Mouse (Mus musculus) liver, embryonic 13.5 days (tissue): ENCODE measurements around the gene Gm10799. TPM values are rescaled to one million over a fixed set of nuclear protein-coding genes. Genes with fewer than 3 reads are reported as not detected.
A peak's percentile ranks its signal among the peaks of the same experiment; 100 is the strongest.

Experiments used
- ATAC-seq: fragments of 200-750 bp; cut with Nextera tagmentation; 2 replicates; pipeline ENCODE4 v1.8.0; 2017; ENCODE audit warnings: low read depth, mild to moderate bottlenecking, moderate number of reproducible peaks, moderate library complexity
- DNase-seq: peaks from one replicate; pipeline ENCODE4 v3.0.0; 2022
- H3K27ac ChIP-seq: fragments of 300-500 bp; sonication (generic); 2 replicates; pipeline ENCODE4 v1.5.1; 2015; ENCODE audit warnings: moderate library complexity, mild to moderate bottlenecking, inconsistent platforms
- H3K27me3 ChIP-seq: fragments of 300-500 bp; sonication (generic); 2 replicates; pipeline ENCODE4 v1.6.1; 2015; ENCODE audit warnings: mild to moderate bottlenecking, inconsistent platforms
- H3K36me3 ChIP-seq: fragments of 300-500 bp; sonication (generic); 2 replicates; pipeline ENCODE4 v1.6.1; 2015; ENCODE audit warnings: mild to moderate bottlenecking, inconsistent platforms
- H3K4me1 ChIP-seq: fragments of 300-500 bp; sonication (generic); replicated peaks from 2 replicates; pipeline ENCODE4 v1.6.1; 2015; ENCODE audit warnings: inconsistent platforms
- H3K4me2 ChIP-seq: fragments of 300-500 bp; sonication (generic); 2 replicates; pipeline ENCODE4 v1.6.1; 2015; ENCODE audit warnings: inconsistent platforms, mild to moderate bottlenecking, moderate library complexity
- H3K4me3 ChIP-seq: fragments of 300-500 bp; sonication (generic); replicated peaks from 2 replicates; pipeline ENCODE4 v1.5.1; 2015; ENCODE audit warnings: mild to moderate bottlenecking, inconsistent platforms
- H3K9ac ChIP-seq: fragments of 300-500 bp; sonication (generic); 2 replicates; pipeline ENCODE4 v1.6.1; 2015; ENCODE audit warnings: mild to moderate bottlenecking, inconsistent platforms
- H3K9me3 ChIP-seq: fragments of 300-500 bp; sonication (generic); replicated peaks from 2 replicates; pipeline ENCODE4 v1.6.1; 2016; ENCODE audit warnings: inconsistent platforms
- whole genome bisulfite sequencing: fragments of 180-500 bp; shearing (Covaris S2); methylation state at CpG from one replicate; pipeline ENCODE4 v1.1.7; 2015; ENCODE audit not compliant: insufficient replicate concordance; 5-methylcytosine and 5-hydroxymethylcytosine counted together
- polyA plus RNA-seq: library from polyadenylated mRNA; unstranded; fragments of >200 nt; fragmentation: Nextera tagmentation; extraction: Ambion mirVana; gene quantifications from 2 replicates; pipeline ENCODE4 v1.2.1, GENCODE M21; 2015

Gm10799 gene
- polyA plus RNA-seq, 1 experiment from 2014 or later: not detected

- no peak overlapping the region for H3K4me2 ChIP-seq
- no peak for DNase-seq
- H3K27ac ChIP-seq: peak overlapping the region; percentile 20
- H3K27me3 ChIP-seq: no peaks in the 10 kb centered on the region
- H3K36me3 ChIP-seq: peaks cover 73% of the 10 kb centered on the region
- H3K4me3 ChIP-seq: no peak overlapping the region
- WGBS: 78% methylated on average over 5 of the region's 5 CpGs
- H3K4me1 ChIP-seq: peaks cover 37% of the 10 kb centered on the region
- no peak for ATAC-seq
- no peak overlapping the region for H3K9ac ChIP-seq
- no peaks in the 10 kb centered on the region for H3K9me3 ChIP-seq
These were observed 26.7 kb downstream of the Gm10799 start for GRCm38 (mm10) chr2:104041632-104042031.

DNA sequence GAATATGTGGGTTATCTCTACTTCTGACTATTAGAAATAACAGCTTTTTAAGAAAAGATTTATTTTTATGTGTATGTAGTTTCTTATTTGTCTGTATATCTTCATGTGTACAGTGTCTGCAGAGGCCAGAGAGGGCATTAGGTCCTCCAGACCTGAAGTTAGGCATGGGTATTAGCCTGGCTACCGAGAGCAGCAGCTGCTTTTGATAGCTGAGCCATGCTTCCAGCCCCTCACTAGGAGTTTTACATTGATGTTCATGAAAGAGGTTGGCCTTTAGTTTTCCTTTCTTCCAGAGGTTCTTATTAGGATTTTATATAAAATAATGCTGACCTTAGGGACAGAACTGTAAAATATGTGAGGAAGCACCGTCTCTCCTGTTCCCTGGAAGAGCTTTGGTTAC lies 30.1 kb downstream of the Gm10799 start:
- no peak overlapping the region for H3K4me3 ChIP-seq
- peaks cover 83% of the 10 kb centered on the region for H3K36me3 ChIP-seq
- H3K4me2 ChIP-seq: no peak overlapping the region
- DNase-seq (no peak), ATAC-seq (no peak)
- no peaks in the 10 kb centered on the region for H3K9me3 ChIP-seq
- no peaks in the 10 kb centered on the region for H3K27me3 ChIP-seq
- H3K4me1 ChIP-seq: peaks cover 33% of the 10 kb centered on the region
- no peak overlapping the region for H3K9ac ChIP-seq
- H3K27ac ChIP-seq: no peak overlapping the region
- WGBS: 79% methylated on average over 2 of the region's 2 CpGs

- no peak overlapping the region for H3K4me3 ChIP-seq
- no peaks in the 10 kb centered on the region for H3K27me3 ChIP-seq
- peaks cover 22% of the 10 kb centered on the region for H3K4me1 ChIP-seq
- ATAC-seq (no peak), DNase-seq (no peak)
- H3K9me3 ChIP-seq: no peaks in the 10 kb centered on the region
- H3K27ac ChIP-seq: peak overlapping the region; percentile 58
- H3K4me2 ChIP-seq: no peak overlapping the region
- no peak overlapping the region for H3K9ac ChIP-seq
- WGBS: 76% methylated on average over 3 of the region's 3 CpGs
- peaks cover 82% of the 10 kb centered on the region for H3K36me3 ChIP-seq
These were observed 32.0 kb downstream of the Gm10799 start for GRCm38 (mm10) chr2:104036316-104036715.

DNA sequence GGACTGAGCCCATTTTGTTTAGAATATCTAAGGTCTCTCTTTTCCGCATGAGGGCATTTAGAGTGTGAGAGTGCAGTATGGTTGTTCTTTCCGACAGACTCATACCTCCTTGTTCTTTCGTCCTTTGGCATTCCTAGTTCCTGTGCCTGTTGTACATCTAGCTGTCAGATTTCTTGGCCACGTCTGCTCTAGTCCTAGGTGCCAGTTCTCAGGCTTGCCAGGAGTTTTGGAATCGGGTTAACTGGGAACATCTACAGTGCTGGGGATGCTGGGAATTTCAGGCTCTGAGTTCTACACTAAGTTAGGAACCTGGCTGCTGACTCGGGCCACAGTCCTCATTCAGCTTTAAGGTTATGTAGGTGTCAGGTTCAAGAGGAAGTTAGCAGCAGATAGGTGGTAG lies 32.8 kb downstream of the Gm10799 start:
- no peak overlapping the region for H3K4me3 ChIP-seq
- DNase-seq (no peak), ATAC-seq (no peak)
- peak overlapping the region; percentile 58 for H3K27ac ChIP-seq
- H3K9ac ChIP-seq: no peak overlapping the region
- H3K4me1 ChIP-seq: peaks cover 20% of the 10 kb centered on the region
- 81% methylated on average over 6 of the region's 6 CpGs for WGBS
- H3K9me3 ChIP-seq: no peaks in the 10 kb centered on the region
- no peak overlapping the region for H3K4me2 ChIP-seq
- no peaks in the 10 kb centered on the region for H3K27me3 ChIP-seq
- H3K36me3 ChIP-seq: peaks cover 82% of the 10 kb centered on the region

- ATAC-seq: peak; percentile 63
- DNase-seq: peak; percentile 40
- peaks cover 80% of the 10 kb centered on the region for H3K36me3 ChIP-seq
- H3K27ac ChIP-seq: no peak overlapping the region
- 39% methylated on average over 3 of the region's 3 CpGs for WGBS
- H3K4me2 ChIP-seq: no peak overlapping the region
- H3K4me3 ChIP-seq: no peak overlapping the region
- peaks cover 22% of the 10 kb centered on the region for H3K4me1 ChIP-seq
- no peaks in the 10 kb centered on the region for H3K9me3 ChIP-seq
- no peaks in the 10 kb centered on the region for H3K27me3 ChIP-seq
- no peak overlapping the region for H3K9ac ChIP-seq
These were observed 33.4 kb downstream of the Gm10799 start for GRCm38 (mm10) chr2:104034832-104035472.

GRCm38 (mm10) chr2:104032056-104032455 lies 36.3 kb downstream of the Gm10799 start:
- Histone ChIP-seq H3K4me3 (no peak overlapping the region), H3K4me2 (no peak overlapping the region), H3K27ac (peak overlapping the region; percentile 34; the same call in 1 of the 2 replicates), H3K36me3 (peaks cover 56% of the 10 kb centered on the region), H3K4me1 (peaks cover 41% of the 10 kb centered on the region), H3K9me3 (no peaks in the 10 kb centered on the region), H3K27me3 (no peaks in the 10 kb centered on the region), H3K9ac (no peak overlapping the region; the same call in 1 of the 2 replicates)
- 90% methylated on average over 3 of the region's 3 CpGs for WGBS
- DNase-seq: no peak
- no peak for ATAC-seq

DNA sequence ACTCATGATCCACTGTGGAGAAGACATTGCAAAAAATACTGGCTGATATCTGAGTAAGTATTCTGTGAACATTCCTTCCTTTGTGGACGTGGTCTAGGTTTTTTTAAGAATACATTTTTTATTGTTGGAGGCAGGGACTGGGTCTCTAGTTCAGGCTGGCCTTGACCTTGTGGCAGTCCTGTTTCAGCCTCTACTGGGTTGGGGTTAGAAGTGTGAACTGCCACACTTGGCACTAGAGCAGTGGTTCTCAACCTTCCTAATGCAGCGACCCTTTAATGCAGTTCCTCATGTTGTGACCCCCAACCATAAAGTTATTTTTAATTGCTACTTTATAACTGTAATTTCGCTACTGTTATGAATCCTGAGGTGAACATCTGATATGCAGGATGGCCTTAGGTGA lies 38.0 kb downstream of the Gm10799 start:
- no peaks in the 10 kb centered on the region for H3K9me3 ChIP-seq
- H3K9ac ChIP-seq: peak overlapping the region; percentile 99; the same call in 1 of the 2 replicates
- H3K4me2 ChIP-seq: peak overlapping the region; percentile 69
- peak overlapping the region; percentile 91 for H3K27ac ChIP-seq
- ATAC-seq: no peak
- peaks cover 37% of the 10 kb centered on the region for H3K4me1 ChIP-seq
- H3K36me3 ChIP-seq: peaks cover 41% of the 10 kb centered on the region
- 77% methylated on average over 3 of the region's 3 CpGs for WGBS
- no peak for DNase-seq
- peak overlapping the region; percentile 86; the same call in 1 of the 2 replicates for H3K4me3 ChIP-seq
- no peaks in the 10 kb centered on the region for H3K27me3 ChIP-seq

DNA sequence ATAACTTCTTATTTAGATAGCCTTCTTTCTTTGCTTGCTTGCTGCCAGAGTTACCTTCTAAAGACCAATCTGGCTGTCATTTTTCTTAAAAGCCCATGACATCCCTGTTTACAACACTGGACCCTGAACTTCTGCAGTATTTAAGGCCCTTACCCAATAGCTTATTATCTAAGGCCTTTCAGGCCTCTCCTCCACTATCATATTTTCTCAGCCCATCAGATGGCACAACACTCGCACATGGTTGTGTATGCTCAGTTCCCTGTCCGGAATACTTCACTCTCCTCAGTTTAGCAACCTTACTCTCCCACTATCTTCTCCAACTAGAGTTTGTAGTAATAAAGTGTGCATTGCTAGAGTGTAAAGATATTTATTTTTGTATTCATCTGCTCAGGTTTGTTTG lies 39.3 kb downstream of the Gm10799 start:
- 13% methylated on average over 2 of the region's 2 CpGs for WGBS
- ATAC-seq: peak; percentile 76

DNA sequence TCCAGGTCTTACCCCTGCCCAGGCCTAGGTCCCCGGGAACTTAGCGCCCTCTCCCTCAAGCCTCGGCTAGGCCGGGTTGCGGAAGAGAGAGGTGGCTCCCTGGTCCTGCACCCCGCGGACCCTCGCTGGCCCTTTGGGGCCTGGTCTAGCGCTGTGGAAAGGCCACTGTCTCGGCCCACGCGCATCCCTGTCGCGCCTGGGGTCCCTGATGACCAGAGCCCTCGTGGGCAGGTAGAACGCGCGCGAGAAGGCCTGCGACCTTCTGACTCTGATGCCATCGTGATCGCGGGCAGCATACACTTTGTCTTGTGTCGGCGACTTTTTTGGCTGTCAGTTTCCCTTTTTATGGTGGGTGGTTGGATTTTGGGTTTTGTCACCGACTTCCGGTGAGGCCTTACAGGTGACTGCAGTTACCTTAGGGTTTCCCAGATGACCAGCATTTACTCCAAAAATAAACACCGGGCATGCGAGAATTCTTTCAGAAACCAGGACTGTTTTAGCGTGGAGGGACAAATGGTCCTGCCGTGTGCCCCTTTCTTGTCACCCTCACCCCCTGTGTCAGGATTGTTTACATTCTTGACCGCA lies 40.1 kb downstream of the Gm10799 start, which contains the start of gene 4931422A03Rik:
TSS of gene 4931422A03Rik (minus strand) at position 223 of the 585 bp plus-strand sequence.
- DNase-seq (peak; percentile 32), ATAC-seq (peak; percentile 42)
- peak within 1 kb of the TSS; percentile 99 for H3K9ac ChIP-seq
- H3K9me3 ChIP-seq: peaks cover 5% of the 10 kb centered on the region; the same call in 1 of the 2 replicates
- peaks cover 22% of the 10 kb centered on the region for H3K36me3 ChIP-seq
- no peaks in the 10 kb centered on the region for H3K27me3 ChIP-seq
- H3K27ac ChIP-seq: peak within 1 kb of the TSS; percentile 91
- peaks cover 34% of the 10 kb centered on the region for H3K4me1 ChIP-seq
- H3K4me3 ChIP-seq: peak within 1 kb of the TSS; percentile 86
- under 1% methylated on average over 32 of the region's 32 CpGs for WGBS
- H3K4me2 ChIP-seq: peak within 1 kb of the TSS; percentile 69

More for the DNA sequence above, 39.3 kb downstream of the Gm10799 start:
- H3K4me3 ChIP-seq: peak overlapping the region; percentile 86
- H3K9me3 ChIP-seq: no peaks in the 10 kb centered on the region
- no peaks in the 10 kb centered on the region for H3K27me3 ChIP-seq
- H3K27ac ChIP-seq: peak overlapping the region; percentile 91
- peaks cover 34% of the 10 kb centered on the region for H3K4me1 ChIP-seq
- H3K36me3 ChIP-seq: peaks cover 30% of the 10 kb centered on the region
- peak; percentile 45 for DNase-seq
- peak overlapping the region; percentile 69 for H3K4me2 ChIP-seq
- H3K9ac ChIP-seq: peak overlapping the region; percentile 99

DNA sequence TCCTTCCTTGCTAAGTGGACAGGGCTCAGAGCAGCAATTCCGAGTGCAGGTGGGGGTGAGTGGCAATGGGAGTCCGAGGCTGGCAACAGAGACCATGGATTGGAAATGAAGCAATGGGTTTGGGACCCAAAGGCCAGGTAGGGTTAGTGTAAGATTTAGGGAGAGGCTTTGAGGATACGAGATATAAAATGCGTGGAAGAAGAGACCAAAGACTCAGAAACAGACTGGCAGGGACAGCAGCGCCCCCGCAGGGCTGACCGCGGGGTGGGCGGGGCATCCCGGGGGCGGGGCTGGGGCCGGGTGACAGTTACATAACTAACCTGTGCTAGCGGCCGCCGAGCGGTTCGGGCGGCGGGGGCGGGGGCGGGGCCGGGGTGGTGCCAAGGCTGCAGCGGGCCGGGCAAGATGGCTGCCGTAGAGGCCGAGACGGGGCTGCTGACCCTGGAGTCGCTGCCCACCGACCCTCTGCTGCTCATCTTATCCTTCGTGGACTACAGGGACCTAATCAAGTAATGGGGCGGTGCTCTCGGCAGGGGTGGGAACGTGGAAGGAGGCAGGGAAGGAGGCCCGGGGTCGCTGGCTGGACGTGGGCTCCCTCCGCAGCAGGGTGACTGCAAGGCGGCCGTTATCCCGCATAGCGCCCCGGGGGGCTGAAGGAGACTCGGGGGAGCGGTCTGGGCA lies 40.8 kb downstream of the Gm10799 start, which contains the start of gene Fbxo3:
TSS of gene Fbxo3 (plus strand) at position 264 of the 681 bp plus-strand sequence.
- under 1% methylated on average over 42 of the region's 44 CpGs for WGBS
- peak within 1 kb of the TSS; percentile 99 for H3K9ac ChIP-seq
- peak; percentile 92 for ATAC-seq
- peak within 1 kb of the TSS; percentile 86 for H3K4me3 ChIP-seq
- DNase-seq: peak; percentile 87
- peaks cover 6% of the 10 kb centered on the region; the same call in 1 of the 2 replicates for H3K9me3 ChIP-seq
- H3K36me3 ChIP-seq: peaks cover 18% of the 10 kb centered on the region
- H3K4me2 ChIP-seq: peak within 1 kb of the TSS; percentile 69
- H3K27ac ChIP-seq: peak within 1 kb of the TSS; percentile 91
- H3K4me1 ChIP-seq: peaks cover 34% of the 10 kb centered on the region
- no peaks in the 10 kb centered on the region for H3K27me3 ChIP-seq

GRCm38 (mm10) chr2:104024656-104025055 lies 43.7 kb downstream of the Gm10799 start:
- ATAC-seq: no peak
- H3K36me3 ChIP-seq: no peaks in the 10 kb centered on the region
- H3K9ac ChIP-seq: no peak overlapping the region
- H3K27ac ChIP-seq: no peak overlapping the region
- H3K9me3 ChIP-seq: peaks cover 6% of the 10 kb centered on the region; the same call in 1 of the 2 replicates
- no peak overlapping the region for H3K4me2 ChIP-seq
- H3K4me1 ChIP-seq: peaks cover 19% of the 10 kb centered on the region
- no peaks in the 10 kb centered on the region for H3K27me3 ChIP-seq
- DNase-seq: no peak
- 84% methylated on average over 4 of the region's 4 CpGs for WGBS
- H3K4me3 ChIP-seq: no peak overlapping the region
